Mouse (Mus musculus) forebrain, embryonic 15.5 days (tissue): ENCODE results near the gene Stx1a. TPM values are rescaled to one million over a fixed set of nuclear protein-coding genes. Genes with fewer than 3 reads are reported as not detected.
"Not testable (repeated sequence)": the region's sequence is repeated elsewhere in the genome, so short reads cannot be mapped to it uniquely, and the experiment has no call there.

Source experiments
- ATAC-seq: fragments of 200-750 bp; cut with Nextera tagmentation; replicated peaks from 2 replicates; pipeline ENCODE4 v1.8.0; 2017; ENCODE audit warnings: mild to moderate bottlenecking, moderate TSS enrichment, moderate library complexity
- H3K27ac ChIP-seq: fragments of 300-500 bp; sonication (generic); replicated peaks from 2 replicates; pipeline ENCODE4 v1.5.1; 2015; ENCODE audit warnings: mild to moderate bottlenecking, inconsistent platforms
- H3K27me3 ChIP-seq: fragments of 300-500 bp; sonication (generic); 2 replicates; pipeline ENCODE4 v1.6.1; 2015; ENCODE audit warnings: inconsistent platforms
- H3K36me3 ChIP-seq: fragments of 300-500 bp; sonication (generic); 2 replicates; pipeline ENCODE4 v1.6.1; 2015; ENCODE audit warnings: mild to moderate bottlenecking, inconsistent platforms
- H3K4me1 ChIP-seq: fragments of 300-500 bp; sonication (generic); 2 replicates; pipeline ENCODE4 v1.6.1; 2015; ENCODE audit warnings: inconsistent platforms
- H3K4me2 ChIP-seq: fragments of 300-500 bp; sonication (generic); replicated peaks from 2 replicates; pipeline ENCODE4 v1.6.1; 2015; ENCODE audit warnings: mild to moderate bottlenecking, inconsistent platforms
- H3K4me3 ChIP-seq: fragments of 300-500 bp; sonication (generic); 2 replicates; pipeline ENCODE4 v1.5.1; 2015; ENCODE audit warnings: mild to moderate bottlenecking, inconsistent platforms
- H3K9ac ChIP-seq: fragments of 300-500 bp; sonication (generic); replicated peaks from 2 replicates; pipeline ENCODE4 v1.6.1; 2015; ENCODE audit warnings: mild to moderate bottlenecking, inconsistent platforms
- H3K9me3 ChIP-seq: fragments of 300-500 bp; sonication (generic); 2 replicates; pipeline ENCODE4 v1.6.1; 2016; ENCODE audit warnings: inconsistent platforms
- WGBS: fragments of 180-500 bp; shearing (Covaris S2); methylation state at CpG from one replicate; pipeline ENCODE4 v1.1.7; 2015; ENCODE audit warnings: mixed read lengths; 5-methylcytosine and 5-hydroxymethylcytosine counted together
- polyA plus RNA-seq: library from polyadenylated mRNA; unstranded; fragments of >200 nt; fragmentation: Nextera tagmentation; extraction: Ambion mirVana; gene quantifications from 2 replicates; pipeline ENCODE4 v1.2.1, GENCODE M21; 2015

Gene Stx1a
- polyA plus RNA-seq, 1 experiment from 2014 or later: 78.6 TPM

GRCm38 (mm10) chr5:135053356-135053755 is 30.1 kb downstream of the Stx1a start:
- 91% methylated on average over 12 of the region's 12 CpGs for WGBS
- ATAC-seq: no peak
- Histone ChIP-seq H3K36me3 (peaks cover 49% of the 10 kb centered on the region), H3K4me3 (no peak overlapping the region), H3K4me2 (no peak overlapping the region), H3K9me3 (no peaks in the 10 kb centered on the region), H3K27me3 (no peaks in the 10 kb centered on the region), H3K27ac (no peak overlapping the region), H3K4me1 (no peaks in the 10 kb centered on the region), H3K9ac (no peak overlapping the region)

GRCm38 (mm10) chr5:135063629-135064381 is 40.5 kb downstream of the Stx1a start, which contains the start of gene Dnajc30:
Gene Dnajc30, plus strand, starts transcription at chr5:135064202.
- H3K36me3 ChIP-seq: peaks cover 30% of the 10 kb centered on the region

DNA sequence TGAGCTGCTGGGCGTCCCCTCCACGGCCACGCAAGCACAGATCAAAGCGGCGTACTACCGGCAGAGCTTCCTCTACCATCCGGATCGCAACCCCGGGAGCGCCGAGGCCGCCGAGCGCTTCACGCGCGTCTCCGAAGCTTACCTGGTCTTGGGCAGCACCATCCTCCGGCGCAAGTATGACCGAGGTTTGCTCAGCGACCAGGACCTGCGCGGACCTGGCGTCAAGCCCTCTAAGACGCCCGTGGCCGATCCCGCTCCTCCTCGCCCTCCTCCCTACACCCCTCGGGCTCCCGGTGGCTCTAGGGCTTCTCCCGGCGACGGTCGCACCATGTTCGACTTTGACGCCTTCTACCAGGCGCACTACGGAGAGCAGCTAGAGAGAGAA is 41.1 kb downstream of the Stx1a start:
- Histone ChIP-seq H3K27me3 (no peaks in the 10 kb centered on the region), H3K9ac (peak overlapping the region; percentile 75), H3K36me3 (peaks cover 27% of the 10 kb centered on the region), H3K4me3 (peak overlapping the region; percentile 69), H3K4me1 (peaks cover 26% of the 10 kb centered on the region), H3K4me2 (peak overlapping the region; percentile 72), H3K27ac (peak overlapping the region; percentile 68), H3K9me3 (no peaks in the 10 kb centered on the region)
- WGBS: under 1% methylated on average over 40 of the region's 40 CpGs
- ATAC-seq: peak; percentile 42; the same call in 1 of the 2 replicates

More at GRCm38 (mm10) chr5:135063629-135064381, 40.5 kb downstream of the Stx1a start, which contains the start of gene Dnajc30:
- peak within 1 kb of the TSS; percentile 69 for H3K4me3 ChIP-seq
- no peaks in the 10 kb centered on the region for H3K9me3 ChIP-seq
- ATAC-seq: peak; percentile 96
- H3K27me3 ChIP-seq: no peaks in the 10 kb centered on the region
- H3K4me1 ChIP-seq: peaks cover 26% of the 10 kb centered on the region
- under 1% methylated on average over 52 of the region's 52 CpGs for WGBS
- peak within 1 kb of the TSS; percentile 75 for H3K9ac ChIP-seq
- peak within 1 kb of the TSS; percentile 68 for H3K27ac ChIP-seq
- peak within 1 kb of the TSS; percentile 72 for H3K4me2 ChIP-seq

DNA sequence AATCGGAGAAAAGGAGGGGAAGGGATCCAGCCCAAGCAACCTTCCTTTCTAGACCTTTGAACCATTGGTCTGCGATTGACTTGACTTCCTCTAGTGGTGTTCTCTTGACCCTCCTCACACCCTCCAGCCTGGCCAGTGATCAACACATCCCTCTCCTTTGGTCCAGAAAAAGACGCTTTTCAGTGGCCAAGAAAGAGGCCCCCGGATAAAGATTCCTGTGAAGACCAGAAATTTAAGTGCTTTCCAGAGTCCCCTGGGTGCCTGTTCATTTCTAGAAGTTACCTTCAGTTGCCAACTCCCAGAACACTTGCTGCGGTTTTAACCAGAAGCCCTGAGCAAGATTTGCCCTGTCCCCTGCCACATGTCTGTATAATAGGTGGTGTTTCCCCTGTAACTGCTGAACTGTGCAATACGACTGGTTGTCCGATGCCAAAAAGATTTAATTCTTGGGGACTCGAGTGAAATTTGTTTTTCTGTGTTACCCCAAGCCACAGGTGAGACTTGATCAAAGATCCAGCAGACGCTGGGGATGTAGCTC is 41.7 kb downstream of the Stx1a start, which contains the start of gene Bud23:
Gene Bud23, minus strand, starts transcription at position 51 of the 538 bp plus-strand sequence.
- peak within 1 kb of the TSS; percentile 72 for H3K4me2 ChIP-seq
- H3K27ac ChIP-seq: peak within 1 kb of the TSS; percentile 68
- not testable (repeated sequence) for H3K9me3 ChIP-seq, ATAC-seq, H3K27me3 ChIP-seq
- H3K4me1 ChIP-seq: peaks cover 26% of the 10 kb centered on the region
- peak within 1 kb of the TSS; percentile 75 for H3K9ac ChIP-seq
- H3K36me3 ChIP-seq: peaks cover 23% of the 10 kb centered on the region
- H3K4me3 ChIP-seq: peak within 1 kb of the TSS; percentile 69
- 73% methylated on average over 9 of the region's 9 CpGs for WGBS

- no peaks in the 10 kb centered on the region for H3K9me3 ChIP-seq
- H3K27ac ChIP-seq: no peak overlapping the region
- H3K27me3 ChIP-seq: no peaks in the 10 kb centered on the region
- 86% methylated on average over 3 of the region's 3 CpGs for WGBS
- H3K4me2 ChIP-seq: no peak overlapping the region
- H3K4me1 ChIP-seq: peaks cover 26% of the 10 kb centered on the region
- ATAC-seq: no peak
- no peak overlapping the region for H3K4me3 ChIP-seq
- no peak overlapping the region for H3K9ac ChIP-seq
- H3K36me3 ChIP-seq: peaks cover 13% of the 10 kb centered on the region
Measured at GRCm38 (mm10) chr5:135066008-135066407, 42.7 kb downstream of the Stx1a start.

GRCm38 (mm10) chr5:135070448-135070847 is 47.2 kb downstream of the Stx1a start:
- no peak overlapping the region for H3K4me2 ChIP-seq
- no peaks in the 10 kb centered on the region for H3K9me3 ChIP-seq
- H3K27ac ChIP-seq: no peak overlapping the region
- H3K27me3 ChIP-seq: no peaks in the 10 kb centered on the region
- no peak overlapping the region for H3K4me3 ChIP-seq
- peaks cover 28% of the 10 kb centered on the region for H3K36me3 ChIP-seq
- H3K4me1 ChIP-seq: peaks cover 23% of the 10 kb centered on the region
- no peak overlapping the region for H3K9ac ChIP-seq
- WGBS: 94% methylated on average over 3 of the region's 3 CpGs
- ATAC-seq: no peak

- WGBS: 88% methylated on average over 2 of the region's 2 CpGs
- H3K9me3 ChIP-seq: no peaks in the 10 kb centered on the region
- H3K36me3 ChIP-seq: peaks cover 28% of the 10 kb centered on the region
- H3K4me2 ChIP-seq: no peak overlapping the region
- no peak overlapping the region for H3K27ac ChIP-seq
- no peaks in the 10 kb centered on the region for H3K27me3 ChIP-seq
- H3K4me1 ChIP-seq: peaks cover 23% of the 10 kb centered on the region
- no peak overlapping the region for H3K4me3 ChIP-seq
- H3K9ac ChIP-seq: no peak overlapping the region
- ATAC-seq: no peak
Measured at GRCm38 (mm10) chr5:135072061-135072460, 48.8 kb downstream of the Stx1a start.

- H3K4me1 ChIP-seq: peaks cover 23% of the 10 kb centered on the region
- 70% methylated on average over 6 of the region's 6 CpGs for WGBS
- H3K9me3 ChIP-seq: no peaks in the 10 kb centered on the region
- no peak for ATAC-seq
- no peaks in the 10 kb centered on the region for H3K27me3 ChIP-seq
- H3K9ac ChIP-seq: no peak overlapping the region
- H3K27ac ChIP-seq: no peak overlapping the region
- no peak overlapping the region for H3K4me2 ChIP-seq
- no peak overlapping the region for H3K4me3 ChIP-seq
- peaks cover 25% of the 10 kb centered on the region for H3K36me3 ChIP-seq
Measured at GRCm38 (mm10) chr5:135072720-135073119, 49.4 kb downstream of the Stx1a start.

- H3K4me2 ChIP-seq: no peak overlapping the region
- H3K27ac ChIP-seq: no peak overlapping the region
- ATAC-seq: no peak
- no peaks in the 10 kb centered on the region for H3K9me3 ChIP-seq
- H3K36me3 ChIP-seq: peaks cover 19% of the 10 kb centered on the region
- no peak overlapping the region for H3K4me3 ChIP-seq
- H3K9ac ChIP-seq: no peak overlapping the region
- peaks cover 27% of the 10 kb centered on the region for H3K4me1 ChIP-seq
- 24% methylated on average over 26 of the region's 26 CpGs for WGBS
- H3K27me3 ChIP-seq: no peaks in the 10 kb centered on the region
Measured at GRCm38 (mm10) chr5:135073349-135074150, 50.3 kb downstream of the Stx1a start.

GRCm38 (mm10) chr5:135075655-135076054 is 52.4 kb downstream of the Stx1a start:
- 75% methylated on average over 4 of the region's 4 CpGs for WGBS
- Histone ChIP-seq H3K4me1 (peaks cover 28% of the 10 kb centered on the region), H3K9ac (no peak overlapping the region), H3K27ac (no peak overlapping the region), H3K4me3 (0 out of 2 replicates have a peak overlapping the region, but pooled peaks have one; percentile 77), H3K4me2 (no peak overlapping the region), H3K9me3 (no peaks in the 10 kb centered on the region), H3K27me3 (no peaks in the 10 kb centered on the region), H3K36me3 (peaks cover 19% of the 10 kb centered on the region)
- no peak for ATAC-seq

DNA sequence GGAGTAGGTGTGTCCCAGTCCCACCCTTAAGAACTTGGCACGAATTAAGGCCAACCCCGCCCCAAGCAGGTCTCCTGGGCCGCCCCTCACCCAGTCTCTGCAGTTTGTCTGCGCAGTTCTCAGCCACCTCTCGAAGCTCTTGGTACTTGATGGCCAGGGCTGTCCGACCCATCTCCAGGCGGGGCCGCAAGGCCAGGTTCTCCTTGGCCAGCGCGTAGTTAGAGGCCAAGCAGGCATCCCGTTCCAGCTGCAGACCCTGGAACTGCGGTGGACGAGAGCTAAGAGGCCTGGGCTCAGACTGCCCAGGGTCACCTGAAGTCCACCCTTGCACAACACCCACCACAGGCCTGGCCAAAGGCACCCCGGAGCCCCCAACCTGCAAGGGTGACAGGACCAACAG is 53.1 kb downstream of the Stx1a start:
- Histone ChIP-seq H3K9me3 (no peaks in the 10 kb centered on the region), H3K36me3 (peaks cover 19% of the 10 kb centered on the region), H3K27ac (peak overlapping the region; percentile 97), H3K4me1 (peaks cover 28% of the 10 kb centered on the region), H3K27me3 (no peaks in the 10 kb centered on the region), H3K4me3 (peak overlapping the region; percentile 77), H3K9ac (peak overlapping the region; percentile 98; the same call in 1 of the 2 replicates), H3K4me2 (peak overlapping the region; percentile 72)
- no peak for ATAC-seq
- WGBS: 90% methylated on average over 14 of the region's 14 CpGs
